Mouse (Mus musculus) urinary bladder, adult 18-20 months (tissue): ENCODE measurements around the gene Spon1.

ENCODE experiments used
- DNase-seq, 2 experiments: peaks; one replicate each; pipeline ENCODE4 v3.0.0; 2022; ENCODE audit warnings: low spot score in 2 of 2, mixed read lengths in 2 of 2

Spon1 gene

DNA sequence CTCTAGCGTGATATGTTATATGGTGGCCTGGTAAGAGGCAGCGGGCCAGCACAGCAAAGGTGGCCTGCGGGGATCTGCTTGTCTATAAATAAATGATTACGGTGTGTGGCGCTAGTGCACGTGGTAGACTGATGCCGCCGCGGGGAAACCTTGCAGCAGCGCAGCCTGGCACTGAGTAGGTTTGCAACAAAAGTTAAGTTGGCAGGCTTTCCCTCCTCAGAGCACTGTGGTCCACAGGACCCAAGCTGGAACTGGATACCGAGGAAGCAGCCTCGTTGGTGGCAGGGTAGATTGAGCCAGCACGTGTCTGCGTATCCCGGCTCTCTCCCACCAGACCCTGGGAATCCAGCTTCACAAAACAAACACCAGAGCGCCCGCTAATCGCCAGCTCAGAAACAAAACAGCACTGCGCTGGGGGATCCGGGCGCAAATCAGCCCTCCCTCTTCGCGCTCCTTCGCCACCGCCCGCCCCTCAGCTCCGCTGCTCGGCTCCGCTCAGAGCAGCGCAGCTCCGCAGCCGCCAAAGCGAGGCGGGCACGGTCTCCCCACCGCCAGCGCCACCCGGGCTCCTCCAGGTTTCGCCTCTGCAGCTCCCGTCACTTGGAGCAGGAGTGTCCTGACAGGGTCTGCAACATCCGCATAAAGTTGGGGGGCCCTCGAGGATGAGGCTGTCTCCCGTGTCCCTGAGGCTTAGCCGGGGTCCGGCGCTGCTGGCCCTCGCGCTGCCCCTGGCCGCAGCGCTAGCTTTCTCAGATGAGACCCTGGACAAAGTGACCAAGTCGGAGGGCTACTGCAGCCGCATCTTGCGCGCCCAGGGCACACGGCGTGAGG lies at the start of gene Spon1:
Gene Spon1 (plus strand): TSS at position 332 of the 831 bp plus-strand sequence.
- peak; percentile 9 to 35 for DNase-seq

GRCm38 (mm10) chr7:113721994-113722393 lies 43.8 kb upstream of the Spon1 start:
- no peak for DNase-seq

DNA sequence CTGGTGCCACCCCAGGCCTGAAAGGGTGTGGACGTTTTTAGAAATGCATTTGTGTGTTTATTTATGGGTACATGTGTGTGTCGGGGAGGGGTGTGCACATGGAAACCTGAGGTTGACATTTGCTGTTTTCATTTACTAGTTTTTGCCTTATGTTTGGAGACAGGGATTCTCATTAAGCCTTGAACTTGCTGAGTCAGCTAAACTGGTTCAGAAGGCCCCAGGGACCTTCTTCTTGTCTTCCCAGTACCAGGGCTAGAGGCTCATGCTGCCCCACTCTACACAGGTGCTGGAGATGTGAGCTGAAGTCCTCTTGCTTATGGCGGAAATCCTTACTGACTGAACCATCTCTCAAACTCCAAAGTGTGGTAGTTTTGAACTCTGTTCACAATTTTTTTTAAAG lies 41.9 kb upstream of the Spon1 start:
- no peak for DNase-seq

- DNase-seq: no peak
These were observed 37.6 kb upstream of the Spon1 start for GRCm38 (mm10) chr7:113727999-113728713.

DNA sequence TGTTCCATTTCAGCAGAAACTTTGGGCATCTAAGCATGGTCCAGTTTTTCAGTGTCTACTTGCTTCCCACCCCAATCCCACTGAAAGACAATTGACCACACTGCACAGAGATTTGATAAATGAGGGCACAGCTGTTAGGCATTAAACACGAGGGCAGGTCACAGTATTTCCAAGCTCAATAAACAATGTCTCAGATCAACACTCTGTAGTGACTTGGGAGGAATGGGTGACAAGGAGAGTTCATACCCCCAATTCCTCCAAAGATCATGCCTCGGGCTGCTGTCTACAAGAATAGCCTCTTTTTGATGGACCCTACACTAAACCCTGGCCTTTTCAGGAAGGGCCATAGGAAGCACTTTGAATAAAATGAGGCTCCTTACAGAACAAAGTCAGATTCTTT lies 36.9 kb upstream of the Spon1 start:
- DNase-seq: no peak

DNA sequence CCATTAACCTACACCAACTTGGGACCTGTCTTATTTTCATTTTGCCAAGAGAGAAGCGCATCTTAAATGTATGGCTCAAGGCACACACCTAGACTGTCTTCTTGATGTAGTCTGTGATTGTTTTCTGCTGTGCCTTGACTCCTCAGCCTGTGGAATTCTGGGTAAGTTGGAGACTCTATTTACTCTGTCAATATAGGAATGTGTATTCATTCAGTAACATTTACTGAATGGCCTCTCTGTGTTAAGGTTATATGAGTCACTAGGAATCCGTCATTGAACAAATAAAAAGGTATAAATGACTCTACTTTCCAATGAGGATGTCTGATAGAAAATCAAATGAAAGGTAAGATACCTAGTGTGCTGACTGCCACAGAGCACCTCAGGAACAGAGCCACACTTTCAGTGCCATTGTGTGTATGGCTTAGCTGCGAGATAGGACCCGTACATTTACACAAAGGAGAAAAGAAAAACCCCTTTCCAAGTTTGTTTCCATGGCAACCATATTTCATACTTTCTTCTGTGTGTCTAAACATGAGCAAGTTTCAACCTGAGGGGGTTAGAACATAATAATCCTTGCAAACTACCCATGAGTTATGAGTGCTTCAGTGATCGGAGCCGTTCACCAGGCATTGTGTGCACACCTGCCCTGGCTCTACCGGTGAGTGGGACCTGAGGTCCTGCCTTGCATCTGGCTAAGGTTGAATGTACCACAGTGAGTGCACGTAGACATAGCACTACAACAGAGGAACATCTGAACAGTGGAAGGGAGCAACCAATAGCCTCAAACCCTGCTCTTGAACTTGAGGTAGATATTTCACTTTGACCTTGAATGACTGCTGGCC lies 35.2 kb upstream of the Spon1 start:
- no peak for DNase-seq

- no peak for DNase-seq
These were observed 27.9 kb upstream of the Spon1 start for GRCm38 (mm10) chr7:113737790-113738362.

DNA sequence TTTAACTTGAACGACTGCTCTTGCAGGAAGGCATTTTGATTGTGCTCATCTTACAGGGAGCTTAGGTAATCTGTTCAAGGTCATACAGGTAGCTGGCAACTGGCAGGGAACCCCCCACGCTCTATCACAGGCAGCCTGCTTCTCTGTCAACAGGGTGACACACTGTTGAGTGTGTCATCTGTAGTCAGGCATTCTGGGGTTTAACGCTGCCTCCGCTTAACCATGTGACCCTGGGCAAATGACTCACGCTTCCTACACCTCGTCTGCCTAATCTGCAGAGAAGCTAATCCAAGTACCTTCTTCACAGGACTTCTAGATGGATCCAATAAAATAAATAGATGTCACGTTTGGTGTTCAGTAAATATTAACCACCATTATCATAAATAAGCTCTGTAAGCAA lies 26.6 kb upstream of the Spon1 start:
- peak in 1 of 2 experiments; percentile 11 for DNase-seq

DNA sequence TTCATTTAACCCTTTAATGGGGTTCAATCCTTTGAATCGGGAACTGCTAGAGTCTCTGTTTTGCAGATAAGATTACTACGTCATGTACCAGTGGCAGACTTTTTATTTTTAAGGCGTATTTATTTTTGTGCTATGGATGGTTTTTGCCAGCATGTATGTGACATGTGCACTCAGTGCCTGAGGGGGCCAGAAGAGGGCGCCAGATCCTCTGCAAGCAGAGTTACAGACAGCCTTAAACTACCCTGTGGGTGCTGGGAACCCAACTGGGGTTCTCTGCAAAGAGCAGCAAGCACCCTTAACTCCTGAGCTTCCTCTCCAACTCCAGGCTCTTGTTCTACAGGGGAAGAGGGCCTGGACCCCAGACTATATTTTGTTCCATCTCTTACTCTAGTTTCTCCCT lies 23.2 kb upstream of the Spon1 start:
- no peak for DNase-seq

GRCm38 (mm10) chr7:113743982-113744381 lies 21.8 kb upstream of the Spon1 start:
- DNase-seq: no peak

DNA sequence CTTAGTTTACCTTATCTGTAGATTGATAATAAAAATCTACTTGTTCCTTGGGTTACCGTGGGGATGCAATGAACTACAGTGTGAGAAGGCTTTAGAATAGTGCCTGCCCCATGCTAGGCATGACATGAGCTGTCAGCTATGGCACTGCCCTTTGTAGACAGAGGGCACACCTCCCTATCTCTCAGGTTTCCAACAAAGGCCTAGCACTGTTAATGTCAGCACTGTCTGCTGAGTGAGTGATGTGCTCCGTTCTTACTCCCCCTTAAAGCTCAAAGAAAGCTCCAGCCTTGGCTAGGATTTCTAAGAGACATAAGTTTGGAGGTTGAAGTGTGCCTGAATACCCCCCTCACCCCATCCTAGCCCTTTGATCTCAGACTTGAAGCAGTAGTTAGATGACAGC lies 9.2 kb upstream of the Spon1 start:
- DNase-seq: no peak

DNA sequence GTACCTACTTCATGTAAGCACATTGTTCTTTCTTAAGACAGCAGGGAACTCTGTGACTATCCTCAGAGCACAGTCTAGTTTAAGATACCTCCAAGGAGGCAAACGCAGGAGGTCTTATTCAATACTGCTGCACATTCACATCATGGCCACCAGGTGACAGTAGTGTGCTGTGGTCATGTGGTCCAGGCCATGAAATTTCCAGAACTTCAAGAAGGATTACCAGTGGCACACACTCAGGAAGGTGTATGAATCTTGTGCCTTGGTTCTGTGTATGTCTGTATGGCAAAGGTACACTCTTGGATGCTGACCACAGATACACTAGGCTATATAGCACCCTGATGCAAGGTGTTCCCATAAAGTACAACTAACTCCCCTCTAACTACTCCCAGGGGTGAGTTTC lies 6.6 kb upstream of the Spon1 start:
- DNase-seq: peak in 1 of 2 experiments; percentile 9

- no peak for DNase-seq
These were observed 665 bp upstream of the Spon1 start for GRCm38 (mm10) chr7:113765133-113765532.

GRCm38 (mm10) chr7:113766498-113766941 lies 722 bp downstream of the Spon1 start:
- DNase-seq: peak in 1 of 2 experiments; percentile 10

DNA sequence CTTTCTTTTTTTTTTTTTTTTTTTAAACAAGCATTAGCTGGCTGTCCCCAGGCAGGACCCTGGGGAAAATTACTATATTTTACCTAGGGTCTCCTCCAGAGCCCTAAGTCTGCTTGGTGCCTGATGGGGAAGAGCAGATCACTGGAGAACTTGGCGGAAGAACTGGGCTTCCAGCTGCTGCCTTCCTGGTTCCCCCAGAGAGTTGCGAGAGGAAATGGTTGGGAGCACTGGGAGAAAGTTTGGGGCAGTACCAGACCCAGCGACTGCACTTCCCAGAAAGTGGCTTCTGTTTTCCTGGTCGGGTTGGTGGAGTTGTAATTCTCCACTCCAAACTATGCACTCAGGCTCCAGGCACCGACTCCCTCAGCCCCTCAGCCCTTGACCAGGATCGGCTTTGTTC lies 1.7 kb downstream of the Spon1 start:
- no peak for DNase-seq

- DNase-seq: no peak
These were observed 2.6 kb downstream of the Spon1 start for GRCm38 (mm10) chr7:113768174-113768935.

- DNase-seq: no peak
These were observed 3.5 kb downstream of the Spon1 start for GRCm38 (mm10) chr7:113769281-113769680.

DNA sequence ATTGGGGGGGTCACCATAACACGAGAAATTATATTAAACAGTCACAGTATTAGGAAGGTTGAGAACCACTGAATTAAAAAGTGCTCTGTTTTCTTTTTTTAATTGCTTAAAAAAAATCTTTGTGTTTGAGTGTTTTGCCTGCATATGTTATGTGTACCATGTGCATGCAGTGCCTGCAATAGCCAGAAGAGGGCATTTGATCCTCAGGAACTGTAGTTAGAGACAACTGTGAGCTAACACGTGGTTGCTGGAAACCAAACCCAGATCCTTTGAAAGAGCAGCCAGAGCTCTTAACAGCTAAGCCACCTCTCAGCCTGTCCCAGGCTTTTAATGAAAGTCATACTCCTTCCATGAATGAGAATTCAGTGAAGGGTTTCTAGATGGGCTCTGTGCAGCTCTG lies 6.3 kb downstream of the Spon1 start:
- DNase-seq: no peak

GRCm38 (mm10) chr7:113773436-113773835 lies 7.6 kb downstream of the Spon1 start:
- no peak for DNase-seq

- peak; percentile 28 to 54 for DNase-seq
These were observed 8.2 kb downstream of the Spon1 start for GRCm38 (mm10) chr7:113774039-113774438.

DNA sequence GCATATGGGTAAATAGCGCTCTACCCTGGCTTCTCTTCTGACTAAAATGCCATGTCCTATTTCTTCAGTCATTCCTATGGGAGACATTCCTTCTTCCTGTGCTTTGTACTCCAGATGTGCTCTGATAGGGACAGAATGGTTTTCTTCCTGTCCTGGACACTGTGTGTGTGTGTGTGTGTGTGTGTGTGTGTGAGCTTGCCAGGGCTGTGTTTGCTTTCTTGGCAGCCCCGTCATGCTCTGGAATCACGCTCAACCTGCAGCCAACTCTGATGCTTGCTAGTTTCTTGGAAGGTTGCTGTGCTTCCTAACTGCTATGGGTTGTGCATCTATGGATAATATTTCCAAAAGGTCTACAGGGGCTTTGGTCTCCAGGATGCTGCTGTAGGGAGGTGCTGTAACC lies 9.1 kb downstream of the Spon1 start:
- no peak for DNase-seq
